Mouse (Mus musculus): Measurements from ENCODE around the gene Trappc1.

Gene Trappc1

GRCm38 (mm10) chr11:69369990-69370816 lies 46.4 kb downstream of the Trappc1 start:
- no peak for DNase-seq

GRCm38 (mm10) chr11:69370817-69371215 lies 47.0 kb downstream of the Trappc1 start:
- DNase-seq: no peak

GRCm38 (mm10) chr11:69371601-69372000 lies 47.8 kb downstream of the Trappc1 start:
- DNase-seq: no peak

GRCm38 (mm10) chr11:69372056-69372779 lies 48.4 kb downstream of the Trappc1 start:
- DNase-seq: peak; percentile 44 to 50

GRCm38 (mm10) chr11:69372780-69373170 lies 49.0 kb downstream of the Trappc1 start:
- peak in 1 of 2 experiments; percentile 43 for DNase-seq

- no peak for DNase-seq
Observed at GRCm38 (mm10) chr11:69373223-69373965, 49.6 kb downstream of the Trappc1 start.

Data from kidney, postnatal 36 days (tissue).